In genomic region chr17:29165967-29166578, GRCm38 (mm10) we compare ENCODE assay signal across 10 mouse cellular contexts. TPM values are rescaled to one million over a fixed set of nuclear protein-coding genes. Genes with fewer than 3 reads are reported as not detected.
A peak's percentile ranks its signal among the peaks of the same experiment; 100 is the strongest.
DNase-seq lines count a peak whose midpoint lies in the region; ATAC-seq lines count a peak whose summit lies in the region.
"Had no signal": no experiment of that assay in that cellular context is flagged by ENCODE, and none has a peak within 500 bp of the region (broad histone marks: within the 10 kb centered on the region; RNA-seq: fewer than 3 reads in every experiment).

No protein-coding gene starts in this region.

- no peak for DNase-seq in heart, adult 8-10 months (ENCODE audit: low spot score)
- peak; percentile 76 for DNase-seq in A20 (ENCODE audit: low read depth, low spot score)
- DNase-seq in testis, postnatal 10 days (ENCODE audit: low spot score): no peak
- no peak for DNase-seq in right cerebral cortex, postnatal 4 days
- DNase-seq: cerebellum, adult 8-10 months had no signal

- no peak overlapping the region for H3K4me3 ChIP-seq in heart, embryonic 16.5 days (ENCODE audit: low read length)
- H3K4me3 ChIP-seq in hindbrain, embryonic 15.5 days: no peak overlapping the region
- H3K4me3 ChIP-seq in limb, embryonic 13.5 days: no peak overlapping the region

- H3K4me2 ChIP-seq in heart, embryonic 16.5 days (ENCODE audit: low read depth, low read length): no peak overlapping the region
- no peak overlapping the region for H3K4me2 ChIP-seq in hindbrain, embryonic 15.5 days
- no peak overlapping the region for H3K4me2 ChIP-seq in limb, embryonic 13.5 days (replicated peaks)
- H3K4me2 ChIP-seq: liver, embryonic 11.5 days had no signal

- H3K9ac ChIP-seq in heart, embryonic 16.5 days (ENCODE audit: low read length): no peak overlapping the region
- H3K9ac ChIP-seq in hindbrain, embryonic 15.5 days: no peak overlapping the region
- H3K9ac ChIP-seq in limb, embryonic 13.5 days: peak overlapping the region; percentile 8; the same call in 1 of the 2 replicates

- no peak for ATAC-seq in heart, embryonic 16.5 days (replicated peaks; ENCODE audit: extremely low read depth, insufficient read depth, low FRiP score)
- ATAC-seq in hindbrain, embryonic 15.5 days (ENCODE audit: low FRiP score, low read depth): no peak
- ATAC-seq in limb, embryonic 13.5 days (ENCODE audit: low FRiP score, low read depth): no peak
- no peak for ATAC-seq in activated CD4-positive, CD25-positive, alpha-beta regulatory T cell, adult 4 months

- H3K9me3 ChIP-seq in heart, embryonic 16.5 days (replicated peaks; ENCODE audit: control insufficient read depth, low read length): peaks cover 9% of the 10 kb centered on the region
- H3K9me3 ChIP-seq in hindbrain, embryonic 15.5 days: no peaks in the 10 kb centered on the region
- no peaks in the 10 kb centered on the region for H3K9me3 ChIP-seq in limb, embryonic 13.5 days

- no peaks in the 10 kb centered on the region for H3K27me3 ChIP-seq in heart, embryonic 16.5 days (ENCODE audit: control insufficient read depth, insufficient read depth, low read length)
- no peaks in the 10 kb centered on the region for H3K27me3 ChIP-seq in hindbrain, embryonic 15.5 days
- H3K27me3 ChIP-seq in limb, embryonic 13.5 days: peaks cover 32% of the 10 kb centered on the region

- WGBS in heart, embryonic 16.5 days: 29% methylated on average over 8 of the region's 8 CpGs
- 36% methylated on average over 8 of the region's 8 CpGs for WGBS in hindbrain, embryonic 15.5 days
- WGBS in limb, embryonic 13.5 days: 51% methylated on average over 8 of the region's 8 CpGs

- H3K4me1 ChIP-seq in heart, embryonic 16.5 days (ENCODE audit: control insufficient read depth, insufficient read depth, low read length): peaks cover 24% of the 10 kb centered on the region
- peaks cover 19% of the 10 kb centered on the region for H3K4me1 ChIP-seq in hindbrain, embryonic 15.5 days (replicated peaks)
- H3K4me1 ChIP-seq in limb, embryonic 13.5 days: peaks cover 24% of the 10 kb centered on the region

- H3K36me3 ChIP-seq in heart, embryonic 16.5 days (ENCODE audit: control insufficient read depth, insufficient read depth): 0 out of 2 replicates have a peak, but pooled peaks cover 3% of the 10 kb centered on the region
- H3K36me3 ChIP-seq in hindbrain, embryonic 15.5 days: no peaks in the 10 kb centered on the region
- no peaks in the 10 kb centered on the region for H3K36me3 ChIP-seq in limb, embryonic 13.5 days

- H3K27ac ChIP-seq in heart, embryonic 16.5 days (ENCODE audit: low read length): peak overlapping the region; percentile 62
- H3K27ac ChIP-seq in hindbrain, embryonic 15.5 days (replicated peaks): peak overlapping the region; percentile 49; the same call in 1 of the 2 replicates
- no peak overlapping the region for H3K27ac ChIP-seq in limb, embryonic 13.5 days

RNA-seq across cellular contexts. Expression of gene Rab44, which starts 52.1 kb away (rescaled TPM):
- polyA plus RNA-seq in heart, embryonic 16.5 days (2015; fragmentation: Nextera tagmentation; extraction: Ambion mirVana): 2.2 and 4.4 TPM in 2 replicates
- total RNA-seq in heart, adult 8-10 months (2022): under 1 TPM in 3 of 4 experiments, not detected in 1; 0.12 to 0.75 (median 0.38) TPM
- polyA plus RNA-seq in hindbrain, embryonic 15.5 days (2015; fragmentation: Nextera tagmentation; extraction: Ambion mirVana): 0.09 TPM in 1 of 2 replicates, not detected in the other
- 0.34 and 0.80 TPM in 2 replicates for polyA plus RNA-seq in limb, embryonic 13.5 days (2015; fragmentation: Nextera tagmentation; extraction: Ambion mirVana)
- polyA plus RNA-seq in activated CD4-positive, CD25-positive, alpha-beta regulatory T cell, adult 4 months (2017; shearing (Covaris generic)): not detected
